Mouse (Mus musculus) heart, embryonic 13.5 days (tissue): ENCODE data around the gene Cngb1. TPM values are rescaled to one million over a fixed set of nuclear protein-coding genes. Genes with fewer than 3 reads are reported as not detected.

Experiments
- ATAC-seq: fragments of 200-750 bp; cut with Nextera tagmentation; 2 replicates; pipeline ENCODE4 v1.8.0; 2017; ENCODE audit warnings: moderate TSS enrichment; ENCODE audit not compliant: insufficient number of reproducible peaks, low FRiP score, low TSS enrichment; ENCODE audit errors: extremely low read depth
- H3K27ac ChIP-seq: fragments of 300-500 bp; sonication (generic); replicated peaks from 2 replicates; pipeline ENCODE4 v1.5.1; 2015; ENCODE audit warnings: moderate library complexity, mild to moderate bottlenecking, inconsistent platforms
- H3K27me3 ChIP-seq: fragments of 300-500 bp; sonication (generic); replicated peaks from 2 replicates; pipeline ENCODE4 v1.6.1; 2015; ENCODE audit warnings: mild to moderate bottlenecking, inconsistent platforms
- H3K36me3 ChIP-seq: fragments of 300-500 bp; sonication (generic); 2 replicates; pipeline ENCODE4 v1.6.1; 2015; ENCODE audit warnings: mild to moderate bottlenecking, inconsistent platforms
- H3K4me1 ChIP-seq: fragments of 300-500 bp; sonication (generic); 2 replicates; pipeline ENCODE4 v1.6.1; 2015; ENCODE audit warnings: inconsistent platforms
- H3K4me2 ChIP-seq: fragments of 300-500 bp; sonication (generic); 2 replicates; pipeline ENCODE4 v1.6.1; 2015; ENCODE audit warnings: inconsistent platforms, mild to moderate bottlenecking, moderate library complexity
- H3K4me3 ChIP-seq: fragments of 300-500 bp; sonication (generic); 2 replicates; pipeline ENCODE4 v1.5.1; 2015; ENCODE audit warnings: moderate library complexity, mild to moderate bottlenecking, inconsistent platforms
- H3K9ac ChIP-seq: fragments of 300-500 bp; sonication (generic); 2 replicates; pipeline ENCODE4 v1.6.1; 2015; ENCODE audit warnings: inconsistent platforms, mild to moderate bottlenecking, moderate library complexity
- H3K9me3 ChIP-seq: fragments of 300-500 bp; sonication (generic); 2 replicates; pipeline ENCODE4 v1.6.1; 2016; ENCODE audit warnings: inconsistent platforms
- WGBS: fragments of 180-500 bp; shearing (Covaris S2); methylation state at CpG from one replicate; pipeline ENCODE4 v1.1.7; 2015; ENCODE audit warnings: mixed read lengths; 5-methylcytosine and 5-hydroxymethylcytosine counted together
- polyA plus RNA-seq: library from polyadenylated mRNA; unstranded; fragments of >200 nt; fragmentation: Nextera tagmentation; extraction: Ambion mirVana; gene quantifications from 2 replicates; pipeline ENCODE4 v1.2.1, GENCODE M21; 2015

Cngb1 gene
- polyA plus RNA-seq: 0.47 and 0.55 TPM in 2 replicates

- H3K36me3 ChIP-seq: no peaks in the 10 kb centered on the region
- 0 out of 2 replicates have a peak within 1 kb of the TSS, but pooled peaks have one; percentile 14 for H3K9ac ChIP-seq
- H3K4me1 ChIP-seq: 0 out of 2 replicates have a peak, but pooled peaks cover 8% of the 10 kb centered on the region
- H3K27me3 ChIP-seq: 0 out of 2 replicates have a peak, but pooled peaks cover 12% of the 10 kb centered on the region
- H3K9me3 ChIP-seq: no peaks in the 10 kb centered on the region
- ATAC-seq: no peak
- H3K4me3 ChIP-seq: no peak within 1 kb of the TSS
- H3K27ac ChIP-seq: no peak within 1 kb of the TSS
- H3K4me2 ChIP-seq: no peak within 1 kb of the TSS
- 41% methylated on average over 6 of the region's 6 CpGs for WGBS
Measured at GRCm38 (mm10) chr8:95306431-95306830, at the start of gene Cngb1. Gene Cngb1, minus strand, starts transcription at chr8:95306585.

- no peaks in the 10 kb centered on the region for H3K27me3 ChIP-seq
- 54% methylated on average over 2 of the region's 2 CpGs for WGBS
- no peaks in the 10 kb centered on the region for H3K9me3 ChIP-seq
- H3K27ac ChIP-seq: peak overlapping the region; percentile 98
- peak overlapping the region; percentile 96 for H3K9ac ChIP-seq
- H3K4me2 ChIP-seq: peak overlapping the region; percentile 84
- H3K36me3 ChIP-seq: peaks cover 15% of the 10 kb centered on the region
- ATAC-seq: no peak
- peak overlapping the region; percentile 90 for H3K4me3 ChIP-seq
- peaks cover 79% of the 10 kb centered on the region for H3K4me1 ChIP-seq
Measured at GRCm38 (mm10) chr8:95354606-95355005, 48.2 kb upstream of the Cngb1 start.

DNA sequence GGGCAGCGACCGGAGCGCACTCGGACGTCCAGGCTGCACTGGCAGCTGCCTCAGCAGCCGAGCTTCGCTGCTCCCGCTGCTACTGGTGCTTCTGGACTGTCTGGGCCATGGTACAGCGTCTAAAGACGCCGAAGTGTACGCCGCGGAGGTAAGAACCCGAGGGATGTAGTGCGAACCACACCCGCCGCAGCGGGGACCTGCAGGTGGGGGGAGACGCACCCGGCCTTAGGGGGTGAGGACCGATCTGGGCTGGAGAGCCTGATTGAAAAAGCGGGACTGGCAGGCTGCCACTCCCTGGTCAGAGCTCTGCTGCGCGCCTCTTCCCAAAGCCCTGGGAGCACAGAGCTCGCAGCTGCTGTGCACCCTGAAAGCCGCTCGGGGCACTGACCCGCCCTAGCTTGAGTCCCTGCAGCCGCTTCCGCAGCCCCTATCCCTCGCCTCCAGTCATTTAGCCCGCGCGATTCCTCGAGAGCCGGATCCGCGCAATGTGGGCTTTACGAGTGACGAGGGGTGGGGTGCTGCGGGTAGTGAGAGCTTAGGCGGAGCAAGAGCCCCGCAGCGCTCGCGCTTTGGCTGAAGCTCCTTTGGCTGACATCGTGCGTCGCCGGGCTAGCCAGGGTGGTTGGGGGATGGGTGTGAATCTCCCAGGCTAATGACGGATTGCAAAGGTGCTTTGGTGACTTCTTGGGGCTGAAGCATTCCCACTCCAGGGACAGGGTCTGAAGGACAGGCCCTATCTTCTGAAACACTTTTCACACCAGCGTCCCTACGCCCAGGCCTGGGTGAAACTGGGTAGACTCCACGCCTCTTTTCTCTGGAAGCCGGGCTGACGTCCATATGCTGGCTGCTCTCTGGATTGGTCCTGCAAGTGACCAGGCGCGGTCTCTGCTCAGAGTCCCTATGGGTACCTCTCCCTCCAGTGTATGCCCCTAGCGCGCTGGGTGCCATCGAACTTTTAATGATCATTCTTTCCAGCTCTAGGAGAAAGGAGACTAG lies 46.8 kb upstream of the Cngb1 start:
- no peaks in the 10 kb centered on the region for H3K9me3 ChIP-seq
- WGBS: 2% methylated on average over 62 of the region's 62 CpGs
- H3K4me2 ChIP-seq: peak overlapping the region; percentile 84
- peak overlapping the region; percentile 96 for H3K9ac ChIP-seq
- H3K4me3 ChIP-seq: peak overlapping the region; percentile 90
- H3K27me3 ChIP-seq: no peaks in the 10 kb centered on the region
- H3K36me3 ChIP-seq: peaks cover 15% of the 10 kb centered on the region
- H3K27ac ChIP-seq: peak overlapping the region; percentile 98
- no peak for ATAC-seq
- peaks cover 79% of the 10 kb centered on the region for H3K4me1 ChIP-seq

DNA sequence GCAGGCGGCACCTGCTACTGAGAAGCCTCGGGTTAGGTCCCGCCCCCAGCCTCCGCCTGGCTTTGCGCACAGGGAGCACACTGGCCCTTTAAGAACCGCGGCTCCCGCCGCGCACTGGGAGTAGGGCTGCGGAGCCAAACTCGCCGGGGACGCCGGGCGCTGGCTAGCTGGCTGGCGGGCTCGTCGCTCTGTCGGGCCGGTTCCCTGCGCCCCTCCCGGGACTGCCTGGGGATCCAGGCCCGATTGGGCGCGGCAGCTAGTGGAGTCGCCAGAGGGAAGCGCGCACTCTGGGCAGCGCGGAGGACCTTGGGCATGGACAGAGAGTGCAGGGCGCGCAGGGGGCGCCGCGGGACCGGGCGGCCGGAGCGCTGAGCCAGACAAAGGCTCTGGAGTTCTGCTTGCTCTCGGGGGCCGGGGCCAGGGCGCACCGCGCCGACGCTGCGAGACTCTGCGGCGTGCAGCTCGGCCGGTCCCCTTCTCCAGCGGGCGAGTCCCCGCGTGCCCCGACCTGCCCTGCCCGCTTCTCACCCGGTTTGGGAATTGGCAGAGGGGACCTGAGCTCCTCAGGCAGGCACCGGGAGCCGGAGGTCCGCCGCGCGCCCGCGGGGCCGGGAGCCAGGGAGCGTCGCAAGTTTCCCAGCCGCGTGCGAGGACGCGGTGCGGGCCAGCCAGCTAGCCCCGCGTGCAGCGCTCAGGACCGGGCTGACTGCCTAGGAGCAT lies 45.9 kb upstream of the Cngb1 start, which contains the start of gene Mmp15:
TSS of gene Mmp15 (plus strand) at position 118 of the 720 bp plus-strand sequence.
- no peaks in the 10 kb centered on the region for H3K27me3 ChIP-seq
- peaks cover 15% of the 10 kb centered on the region for H3K36me3 ChIP-seq
- peak within 1 kb of the TSS; percentile 90 for H3K4me3 ChIP-seq
- peak within 1 kb of the TSS; percentile 98 for H3K27ac ChIP-seq
- WGBS: under 1% methylated on average over 80 of the region's 80 CpGs
- no peaks in the 10 kb centered on the region for H3K9me3 ChIP-seq
- ATAC-seq: peak; percentile 68; the same call in 1 of the 2 replicates
- peak within 1 kb of the TSS; percentile 84 for H3K4me2 ChIP-seq
- H3K4me1 ChIP-seq: peaks cover 74% of the 10 kb centered on the region
- peak within 1 kb of the TSS; percentile 96 for H3K9ac ChIP-seq

GRCm38 (mm10) chr8:95351461-95351860 lies 45.1 kb upstream of the Cngb1 start:
- ATAC-seq: 0 out of 2 replicates have a peak, but pooled peaks have one; percentile 10
- Histone ChIP-seq H3K4me3 (peak overlapping the region; percentile 90), H3K27me3 (no peaks in the 10 kb centered on the region), H3K36me3 (peaks cover 15% of the 10 kb centered on the region), H3K4me1 (peaks cover 72% of the 10 kb centered on the region), H3K9me3 (no peaks in the 10 kb centered on the region), H3K27ac (peak overlapping the region; percentile 98), H3K4me2 (peak overlapping the region; percentile 84), H3K9ac (peak overlapping the region; percentile 96)
- 4% methylated on average over 15 of the region's 15 CpGs for WGBS

- WGBS: 35% methylated on average over 19 of the region's 19 CpGs
- ATAC-seq: no peak
- Histone ChIP-seq H3K27me3 (no peaks in the 10 kb centered on the region), H3K4me1 (peaks cover 47% of the 10 kb centered on the region), H3K27ac (peak overlapping the region; percentile 70), H3K9me3 (no peaks in the 10 kb centered on the region), H3K9ac (peak overlapping the region; percentile 71), H3K4me2 (peak overlapping the region; percentile 54), H3K36me3 (peaks cover 24% of the 10 kb centered on the region), H3K4me3 (no peak overlapping the region)
Measured at GRCm38 (mm10) chr8:95348811-95349630, 42.6 kb upstream of the Cngb1 start.

- peak overlapping the region; percentile 54 for H3K4me2 ChIP-seq
- H3K9ac ChIP-seq: peak overlapping the region; percentile 71
- no peaks in the 10 kb centered on the region for H3K27me3 ChIP-seq
- H3K27ac ChIP-seq: peak overlapping the region; percentile 70
- no peak overlapping the region for H3K4me3 ChIP-seq
- no peak for ATAC-seq
- H3K4me1 ChIP-seq: peaks cover 42% of the 10 kb centered on the region
- H3K36me3 ChIP-seq: peaks cover 31% of the 10 kb centered on the region
- 72% methylated on average over 2 of the region's 2 CpGs for WGBS
- no peaks in the 10 kb centered on the region for H3K9me3 ChIP-seq
Measured at GRCm38 (mm10) chr8:95348356-95348755, 42.0 kb upstream of the Cngb1 start.

DNA sequence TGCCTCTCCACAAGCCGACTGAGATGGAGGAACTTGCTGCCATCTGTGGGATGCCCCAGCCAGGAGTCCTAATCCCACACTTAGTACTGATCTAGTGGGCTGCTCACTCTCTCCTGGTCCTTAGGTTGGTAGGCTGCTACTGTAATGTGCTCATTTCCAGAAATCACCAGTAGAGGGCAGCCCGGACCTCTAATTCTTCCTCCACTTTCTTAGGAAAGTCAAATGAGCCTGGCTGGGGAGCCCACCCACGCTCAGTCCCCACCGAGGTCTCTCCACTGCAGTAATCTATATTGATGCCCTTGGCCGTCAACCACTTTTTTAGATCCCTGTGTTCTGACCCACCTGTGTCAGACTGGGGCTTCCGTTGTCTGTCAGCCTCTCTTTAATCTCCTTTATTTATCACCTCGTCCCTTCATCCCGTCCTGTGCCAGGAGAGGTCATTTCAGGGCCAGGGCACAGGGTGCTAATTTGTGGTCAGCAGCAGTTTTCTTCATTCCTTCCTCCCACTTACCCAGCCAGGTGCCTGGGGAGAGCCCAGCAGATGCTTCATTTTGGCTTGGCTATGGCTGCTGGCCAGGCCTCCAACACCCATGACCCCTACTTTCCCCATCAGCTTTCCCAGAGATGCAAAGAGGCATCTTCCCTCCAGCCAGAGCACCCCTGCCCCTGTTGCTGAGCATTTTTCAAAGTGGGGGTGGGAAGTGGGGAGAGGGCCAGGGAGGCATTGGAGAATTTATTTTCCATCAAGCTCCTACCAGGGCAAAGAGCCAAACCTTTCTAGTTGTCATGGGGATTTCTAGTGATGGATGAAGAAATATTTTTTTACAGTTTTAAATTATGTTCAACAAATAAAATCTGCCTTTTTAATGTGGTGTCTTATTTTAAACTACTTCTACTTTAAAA lies 40.5 kb upstream of the Cngb1 start:
- Histone ChIP-seq H3K27ac (peak overlapping the region; percentile 33; the same call in 1 of the 2 replicates), H3K27me3 (no peaks in the 10 kb centered on the region), H3K4me3 (no peak overlapping the region), H3K4me2 (no peak overlapping the region), H3K36me3 (peaks cover 44% of the 10 kb centered on the region), H3K4me1 (peaks cover 44% of the 10 kb centered on the region), H3K9me3 (no peaks in the 10 kb centered on the region), H3K9ac (no peak overlapping the region; the same call in 1 of the 2 replicates)
- no peak for ATAC-seq
- 18% methylated on average over 8 of the region's 8 CpGs for WGBS

GRCm38 (mm10) chr8:95344668-95345067 lies 38.3 kb upstream of the Cngb1 start:
- no peak overlapping the region for H3K4me3 ChIP-seq
- no peaks in the 10 kb centered on the region for H3K9me3 ChIP-seq
- H3K4me2 ChIP-seq: no peak overlapping the region
- H3K4me1 ChIP-seq: peaks cover 33% of the 10 kb centered on the region
- H3K27ac ChIP-seq: no peak overlapping the region
- WGBS: 73% methylated on average over 6 of the region's 6 CpGs
- ATAC-seq: no peak
- H3K27me3 ChIP-seq: no peaks in the 10 kb centered on the region
- H3K9ac ChIP-seq: no peak overlapping the region
- H3K36me3 ChIP-seq: peaks cover 66% of the 10 kb centered on the region

- WGBS: 58% methylated on average over 5 of the region's 5 CpGs
Measured at GRCm38 (mm10) chr8:95341721-95342120, 35.3 kb upstream of the Cngb1 start.

More at GRCm38 (mm10) chr8:95341721-95342120, 35.3 kb upstream of the Cngb1 start:
- no peak for ATAC-seq
- no peak overlapping the region for H3K4me2 ChIP-seq
- no peaks in the 10 kb centered on the region for H3K27me3 ChIP-seq
- peak overlapping the region; percentile 21; the same call in 1 of the 2 replicates for H3K9ac ChIP-seq
- H3K4me1 ChIP-seq: peaks cover 9% of the 10 kb centered on the region
- no peaks in the 10 kb centered on the region for H3K9me3 ChIP-seq
- H3K27ac ChIP-seq: peak overlapping the region; percentile 16; the same call in 1 of the 2 replicates
- H3K4me3 ChIP-seq: no peak overlapping the region
- peaks cover 93% of the 10 kb centered on the region for H3K36me3 ChIP-seq
